Mouse (Mus musculus): ENCODE results near the gene Defa33. TPM values are rescaled to one million over a fixed set of nuclear protein-coding genes. Genes with fewer than 3 reads are reported as not detected.
"Not testable (repeated sequence)": the region's sequence is repeated elsewhere in the genome, so short reads cannot be mapped to it uniquely, and the experiment has no call there.

Gene Defa33
- not detected for total RNA-seq (2022)

- DNase-seq (ENCODE audit: low spot score in 2 of 2), result not testable (repeated sequence)
These were observed at the start of gene Defa33 for GRCm38 (mm10) chr8:21391511-21391910. Gene Defa33, plus strand, starts transcription at chr8:21391811.

GRCm38 (mm10) chr8:21378215-21378614, 13.4 kb upstream of the Defa33 start, which contains the start of gene Defa2:
Gene Defa2, plus strand, starts transcription at chr8:21378515.
- not testable (repeated sequence) for DNase-seq (ENCODE audit: low spot score in 2 of 2)

- DNase-seq (ENCODE audit: low spot score in 2 of 2), result not testable (repeated sequence)
These were observed 35.5 kb downstream of the Defa33 start, which contains the start of gene Defa36 for GRCm38 (mm10) chr8:21427111-21427510. Gene Defa36, plus strand, starts transcription at chr8:21427411.

Other genes starting within 250 kb of the Defa33 start
- not detected for gene Defa22, start 229.5 kb upstream of the Defa33 start, total RNA-seq (2022)
- gene Defa31, start 200.2 kb upstream of the Defa33 start, total RNA-seq (2022), result not detected
- gene Gm15293, start 190.2 kb upstream of the Defa33 start, total RNA-seq (2022), result not detected
- gene Gm15292, start 142.1 kb upstream of the Defa33 start, total RNA-seq (2022), result not detected
- not detected for gene Defa27, start 76.3 kb upstream of the Defa33 start, total RNA-seq (2022)
- not detected for gene Defa29, start 64.8 kb upstream of the Defa33 start, total RNA-seq (2022)
- not detected for gene Defa2, start 13.3 kb upstream of the Defa33 start, total RNA-seq (2022)
- gene Defa36, start 35.6 kb downstream of the Defa33 start, total RNA-seq (2022), result not detected
- not detected for gene Gm7849, start 64.7 kb downstream of the Defa33 start, total RNA-seq (2022)
- gene Defa20, start 117.4 kb downstream of the Defa33 start, total RNA-seq (2022), result not detected
- not detected for gene Defa32, start 137.2 kb downstream of the Defa33 start, total RNA-seq (2022)
- gene Defa37, start 173.6 kb downstream of the Defa33 start, total RNA-seq (2022), result not detected
- gene Defa28, start 191.2 kb downstream of the Defa33 start, total RNA-seq (2022), result not detected
- not detected for gene Gm7861, start 202.7 kb downstream of the Defa33 start, total RNA-seq (2022)
- gene Defa26, start 226.4 kb downstream of the Defa33 start, total RNA-seq (2022), result not detected

Data from gastrocnemius, adult 8-10 months (tissue).